Mouse (Mus musculus): Measurements from ENCODE around the gene Adamts12.

Gene Adamts12

GRCm38 (mm10) chr15:11082961-11083569 lies 18.5 kb downstream of the Adamts12 start:
- in situ Hi-C loops (cut with MboI): no loop called here

- in situ Hi-C loops (cut with MboI): no loop called here
Measured at GRCm38 (mm10) chr15:11083678-11084077, 19.1 kb downstream of the Adamts12 start.

GRCm38 (mm10) chr15:11084241-11084992 lies 19.8 kb downstream of the Adamts12 start:
- in situ Hi-C loops (cut with MboI): no loop called here

- in situ Hi-C loops (cut with MboI): no loop called here
Measured at GRCm38 (mm10) chr15:11084993-11085365, 20.4 kb downstream of the Adamts12 start.

GRCm38 (mm10) chr15:11089494-11089893 lies 24.9 kb downstream of the Adamts12 start:
- in situ Hi-C loops (cut with MboI): no loop called here

- in situ Hi-C loops (cut with MboI): no loop called here
Measured at GRCm38 (mm10) chr15:11095566-11095965, 31.0 kb downstream of the Adamts12 start.

GRCm38 (mm10) chr15:11097967-11098702 lies 33.5 kb downstream of the Adamts12 start:
- in situ Hi-C loops (cut with MboI): no loop called here

- in situ Hi-C loops (cut with MboI): no loop called here
Measured at GRCm38 (mm10) chr15:11098940-11099339, 34.4 kb downstream of the Adamts12 start.

GRCm38 (mm10) chr15:11100917-11101316 lies 36.3 kb downstream of the Adamts12 start:
- in situ Hi-C loops (cut with MboI): no loop called here

GRCm38 (mm10) chr15:11105101-11105500 lies 40.5 kb downstream of the Adamts12 start:
- in situ Hi-C loops (cut with MboI): no loop called here

- in situ Hi-C loops (cut with MboI): no loop called here
Measured at GRCm38 (mm10) chr15:11107376-11107775, 42.8 kb downstream of the Adamts12 start.

- in situ Hi-C loops (cut with MboI): no loop called here
Measured at GRCm38 (mm10) chr15:11114631-11115197, 50.1 kb downstream of the Adamts12 start.

GRCm38 (mm10) chr15:11116303-11116702 lies 51.7 kb downstream of the Adamts12 start:
- in situ Hi-C loops (cut with MboI): no loop called here

- in situ Hi-C loops (cut with MboI): no loop called here
Measured at GRCm38 (mm10) chr15:11116853-11117252, 52.3 kb downstream of the Adamts12 start.

GRCm38 (mm10) chr15:11118371-11118770 lies 53.8 kb downstream of the Adamts12 start:
- in situ Hi-C loops (cut with MboI): no loop called here

GRCm38 (mm10) chr15:11121721-11122120 lies 57.1 kb downstream of the Adamts12 start:
- in situ Hi-C loops (cut with MboI): no loop called here

- in situ Hi-C loops (cut with MboI): no loop called here
Measured at GRCm38 (mm10) chr15:11125361-11125760, 60.8 kb downstream of the Adamts12 start.

GRCm38 (mm10) chr15:11128457-11128856 lies 63.9 kb downstream of the Adamts12 start:
- in situ Hi-C loops (cut with MboI): no loop called here

GRCm38 (mm10) chr15:11132586-11133558 lies 68.3 kb downstream of the Adamts12 start:
- in situ Hi-C loops (cut with MboI): no loop called here

GRCm38 (mm10) chr15:11145581-11145980 lies 81.0 kb downstream of the Adamts12 start:
- in situ Hi-C loops (cut with MboI): no loop called here

GRCm38 (mm10) chr15:11159386-11159785 lies 94.8 kb downstream of the Adamts12 start:
- in situ Hi-C loops (cut with MboI): no loop called here
